Mouse (Mus musculus) WW6 (cell line): Measurements from ENCODE around the gene Gm37240.

Source experiments
- DNase-seq: peaks from one replicate; pipeline ENCODE4 v3.0.0-alpha.2; 2013; ENCODE audit warnings: low read depth, low spot score

Gm37240 gene

DNA sequence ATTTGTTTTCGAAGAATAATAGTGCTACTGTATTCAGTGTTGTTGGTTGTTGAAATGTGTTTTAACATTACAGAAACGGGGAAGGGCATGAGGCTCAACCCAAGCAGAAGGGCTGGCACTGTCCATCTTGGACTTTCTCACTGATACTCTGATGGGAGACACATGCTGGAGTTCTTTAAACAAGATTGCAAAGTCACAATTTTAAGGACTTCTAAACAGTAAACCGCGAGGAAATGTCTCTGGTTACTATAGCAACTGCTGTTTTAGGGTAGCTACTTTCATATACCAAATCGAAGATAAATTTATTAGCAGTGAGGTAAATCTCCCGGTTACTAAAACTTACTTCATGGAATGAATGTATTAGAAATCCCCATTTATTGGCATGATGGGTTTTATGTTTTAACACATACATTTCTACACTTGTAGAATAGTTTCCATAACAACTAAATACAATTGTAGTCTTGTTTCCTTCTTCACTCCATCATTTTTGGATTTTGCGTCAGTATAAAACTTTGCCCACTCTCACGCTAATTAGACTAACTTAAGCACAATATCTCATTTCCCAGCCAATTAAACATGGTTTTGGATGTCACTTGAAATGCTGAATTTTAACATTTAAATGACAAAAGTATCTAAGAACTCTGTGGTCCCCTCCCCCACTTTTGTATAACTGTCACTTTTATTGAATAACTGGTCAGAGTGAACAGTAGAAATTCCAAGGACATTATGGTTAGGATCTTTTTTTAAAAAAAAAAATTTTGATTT lies 932.1 kb downstream of the Gm37240 start:
- no peak for DNase-seq

DNA sequence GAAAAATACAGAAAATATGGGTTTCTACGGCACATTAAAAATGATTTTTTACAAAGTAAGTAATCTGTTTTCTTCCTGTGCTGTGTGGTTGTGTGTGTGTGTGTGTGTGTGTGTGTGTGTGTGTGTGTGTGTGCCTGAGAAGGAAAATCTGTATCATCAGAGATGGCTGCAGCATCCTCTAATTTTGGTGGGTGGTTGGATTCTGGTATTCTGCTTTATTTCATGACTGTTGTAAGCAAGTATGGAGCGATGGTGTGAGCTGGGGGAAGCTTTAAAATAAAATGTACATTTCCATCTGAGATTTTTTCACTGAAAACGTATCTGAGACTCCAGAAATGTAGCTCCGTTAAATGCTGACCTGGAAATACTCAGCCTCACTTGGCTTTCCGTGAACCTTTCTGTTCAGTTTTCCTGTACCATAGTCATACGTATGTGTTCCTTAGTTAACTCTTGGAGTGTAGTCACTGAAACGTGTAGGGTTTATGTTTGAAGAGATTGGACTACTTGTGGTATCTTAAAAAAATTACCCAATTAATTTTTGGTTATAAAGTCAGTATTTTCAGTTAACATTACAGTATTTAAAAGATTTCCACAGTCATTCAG lies 934.6 kb downstream of the Gm37240 start:
- DNase-seq: no peak

DNA sequence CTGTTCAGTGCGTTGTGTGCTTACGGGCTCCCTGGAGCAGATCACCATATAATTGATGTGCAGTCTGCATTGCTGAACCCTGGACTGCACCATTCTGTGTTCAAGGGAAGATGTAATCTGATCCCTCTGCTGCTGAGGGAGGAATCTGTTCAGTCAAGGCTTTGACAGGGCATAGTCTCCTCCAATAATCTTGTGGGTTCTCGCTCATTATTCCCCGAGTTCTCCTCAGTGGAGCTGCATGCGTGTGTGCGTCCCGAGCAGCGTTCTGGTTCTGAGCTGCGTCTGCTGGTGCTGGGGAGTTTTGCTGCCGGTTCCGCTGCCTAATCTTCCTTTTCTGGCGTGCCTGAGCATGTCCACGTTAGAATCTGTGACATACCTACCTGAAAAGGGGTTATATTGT lies 935.2 kb downstream of the Gm37240 start:
- peak; percentile 36 for DNase-seq

DNA sequence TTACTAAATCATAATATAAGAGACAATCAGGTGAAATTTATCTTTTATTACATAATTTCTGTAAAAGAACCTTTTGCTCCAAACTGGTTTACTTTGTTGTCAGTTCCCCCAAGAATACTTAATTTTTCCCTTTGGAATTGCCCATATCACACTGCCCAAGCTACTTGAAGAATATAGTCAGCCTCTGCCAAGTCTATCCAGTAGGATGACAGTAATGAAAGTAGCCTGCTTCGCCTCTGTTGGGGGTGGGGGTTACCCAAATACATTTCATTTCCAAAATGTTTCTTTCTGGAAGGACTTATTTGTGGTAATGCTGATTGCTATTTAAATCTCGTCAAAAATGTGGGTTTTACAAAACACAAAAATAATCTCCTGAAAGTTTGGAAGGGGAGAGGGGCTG lies 935.6 kb downstream of the Gm37240 start:
- DNase-seq: no peak

DNA sequence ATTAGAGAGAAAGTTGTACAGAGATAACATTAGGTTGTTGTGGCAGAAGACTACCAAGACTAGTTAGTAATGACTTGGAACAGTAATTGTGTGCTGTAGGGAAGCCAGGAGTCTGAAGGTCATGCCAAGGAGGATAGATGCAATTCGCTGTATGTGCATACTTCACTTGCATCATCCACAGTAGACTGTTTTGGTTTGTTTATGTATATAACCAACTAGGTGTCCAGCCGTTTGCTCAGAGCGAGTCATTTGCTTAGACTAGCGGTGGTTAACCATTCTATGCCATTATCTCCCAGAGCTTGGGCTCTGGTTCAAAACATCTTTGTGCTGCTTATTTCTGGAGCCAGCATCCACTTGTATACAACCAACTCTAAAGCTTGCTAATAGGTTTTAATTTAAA lies 937.9 kb downstream of the Gm37240 start:
- no peak for DNase-seq

DNA sequence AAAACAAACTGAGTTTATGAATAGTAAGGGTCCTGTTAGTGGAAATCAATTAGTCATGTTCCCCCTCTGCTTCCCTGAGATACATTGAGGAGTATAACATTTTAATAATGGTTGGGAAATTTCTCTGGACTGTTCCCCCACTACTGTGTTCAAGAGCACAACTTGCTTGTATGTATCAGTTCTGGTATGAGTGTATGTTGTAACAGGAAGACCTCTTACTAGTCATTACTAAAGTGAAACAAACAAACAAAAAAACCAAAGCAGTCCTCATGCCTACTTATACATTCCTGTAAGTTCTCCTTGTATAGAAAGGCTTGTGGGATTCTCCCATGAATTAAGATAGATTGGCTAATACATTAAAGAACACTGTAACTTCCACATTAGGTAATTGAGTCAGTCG lies 940.9 kb downstream of the Gm37240 start:
- DNase-seq: no peak

DNA sequence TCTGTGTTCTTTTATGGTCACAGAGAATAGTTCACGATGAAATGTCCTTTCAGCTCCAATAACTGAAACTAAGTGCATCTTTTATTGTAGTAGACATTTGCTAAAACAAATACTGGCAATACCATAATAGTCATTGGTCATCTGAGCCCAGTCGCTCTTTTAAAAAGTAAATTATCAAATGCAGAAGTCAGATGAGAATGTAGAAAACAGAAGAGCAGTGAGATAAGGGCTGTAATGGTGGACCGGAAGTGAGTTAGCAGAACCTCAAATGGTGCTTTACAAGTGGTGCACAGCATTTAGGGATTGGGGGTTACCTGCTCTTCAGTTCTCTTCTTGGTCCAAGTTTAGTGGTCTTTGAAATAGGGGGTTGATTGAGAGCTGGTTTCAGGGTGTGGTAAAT lies 942.4 kb downstream of the Gm37240 start:
- DNase-seq: no peak

DNA sequence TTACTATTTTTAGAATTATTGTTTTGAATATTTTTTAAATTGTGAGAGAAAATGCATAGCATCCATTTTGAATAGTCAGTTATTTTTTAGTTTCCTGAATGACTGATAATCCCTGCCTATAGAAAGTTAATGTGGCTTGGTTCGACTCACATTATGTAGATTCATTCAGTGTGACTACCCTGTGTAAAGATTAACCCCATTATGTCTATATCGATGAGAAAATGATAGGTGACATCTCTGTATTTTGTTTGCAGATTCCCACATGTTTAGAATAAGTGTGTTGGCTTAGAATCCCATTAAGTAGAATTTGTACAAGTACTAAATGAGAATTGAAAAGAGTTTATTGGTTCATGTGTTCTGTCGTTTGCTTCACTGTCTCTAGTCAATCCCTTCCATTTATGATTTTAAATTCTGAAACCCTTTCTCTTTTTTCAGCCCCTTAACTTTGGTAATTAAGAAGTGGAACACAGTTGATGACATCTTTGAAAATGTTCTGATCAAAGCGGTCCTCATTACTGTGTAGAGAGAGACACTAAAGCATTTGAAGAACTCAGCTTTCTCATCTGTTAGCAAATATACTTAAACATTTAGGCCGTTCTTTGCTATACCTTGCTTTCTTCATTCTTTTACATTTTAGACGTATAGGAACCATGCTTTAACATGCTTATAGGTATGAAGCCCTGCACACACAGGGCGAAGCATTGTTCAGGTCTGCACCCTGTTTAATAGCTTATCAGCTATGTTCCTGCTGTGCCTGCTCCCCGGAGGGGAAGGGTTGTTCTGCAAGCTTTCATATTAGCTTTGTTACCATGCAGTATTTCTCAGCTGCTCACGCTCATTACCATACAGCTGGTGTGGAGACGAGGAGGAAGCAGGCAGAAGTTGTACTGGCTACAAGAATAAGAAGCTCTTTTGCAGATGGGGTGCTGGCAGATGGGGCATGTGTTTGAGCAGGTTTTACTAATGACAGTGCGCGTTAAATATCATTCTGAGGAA lies 949.7 kb downstream of the Gm37240 start:
- no peak for DNase-seq

DNA sequence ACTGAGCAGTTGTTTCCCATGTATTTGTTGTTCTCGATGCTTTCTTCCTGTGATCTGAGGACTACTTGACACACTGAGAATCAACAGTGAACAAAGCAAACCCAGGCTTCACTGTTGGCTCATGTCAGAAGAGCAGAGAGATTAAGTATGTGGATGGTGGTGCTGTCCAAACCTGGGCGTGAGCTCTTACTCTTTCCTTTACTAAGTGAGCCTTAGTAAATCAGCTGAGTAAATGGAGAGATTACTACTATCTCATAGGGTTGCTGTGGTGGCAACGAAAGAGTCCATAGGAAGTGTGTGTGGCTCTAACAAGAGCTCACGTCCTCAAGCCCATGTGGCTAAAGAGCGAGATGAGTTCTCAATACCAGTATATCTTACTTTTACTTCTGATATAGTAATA lies 950.4 kb downstream of the Gm37240 start:
- no peak for DNase-seq

DNA sequence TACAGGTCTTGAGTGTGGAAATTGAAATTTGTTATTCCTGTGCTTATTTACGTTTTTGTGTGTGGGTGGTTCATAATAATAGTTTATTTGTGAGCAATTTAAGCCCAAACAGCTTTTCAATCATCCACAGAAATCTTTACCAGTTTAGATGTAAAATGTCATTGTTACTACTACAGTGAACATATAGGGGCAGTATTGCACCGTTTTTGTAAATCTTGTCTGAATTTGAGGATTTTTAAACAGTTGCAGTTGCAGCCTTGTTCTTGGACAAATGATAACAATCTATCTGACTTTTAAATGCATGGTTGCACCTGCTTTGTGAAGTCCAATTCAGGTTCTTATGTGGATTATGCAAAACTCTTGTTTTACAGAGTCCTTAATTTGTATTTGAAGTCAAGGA lies 951.1 kb downstream of the Gm37240 start:
- DNase-seq: no peak

DNA sequence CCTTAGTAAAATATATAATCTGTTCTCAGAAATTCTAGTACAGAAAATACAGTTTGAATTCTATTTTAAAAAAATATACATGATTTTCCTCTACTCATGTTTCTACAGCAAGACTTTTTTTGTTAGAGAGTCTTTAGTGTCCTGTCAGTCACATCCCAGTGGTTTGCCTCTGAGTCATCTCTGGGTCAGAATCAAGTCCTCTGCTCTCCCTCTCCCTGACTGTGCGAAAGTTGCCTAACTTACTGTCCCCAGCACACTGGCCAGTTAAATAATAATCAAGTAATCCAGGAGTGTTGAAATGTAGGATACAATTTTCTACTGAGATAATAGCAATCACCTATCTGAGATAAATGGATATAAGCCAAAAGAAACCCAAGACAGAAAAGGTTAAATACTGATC lies 951.6 kb downstream of the Gm37240 start:
- DNase-seq: no peak

DNA sequence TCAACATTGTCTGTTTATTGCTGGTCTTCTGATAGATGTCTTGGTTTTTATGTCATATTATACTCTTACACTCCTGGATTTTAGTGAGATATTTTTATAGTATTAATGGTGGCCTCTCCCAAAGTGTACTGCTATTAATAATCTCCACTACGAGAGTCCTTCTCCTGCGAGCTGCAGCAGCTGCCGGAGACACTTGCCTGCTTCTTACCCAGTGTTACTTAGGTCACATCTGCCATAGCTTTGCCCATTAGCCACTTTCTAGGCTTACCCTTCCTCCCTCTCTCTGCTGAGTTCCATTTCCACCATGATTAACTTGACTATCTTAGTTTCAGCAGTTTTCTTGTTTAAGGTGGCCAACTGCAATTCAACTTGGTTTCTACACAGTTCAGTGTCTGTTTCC lies 956.6 kb downstream of the Gm37240 start:
- no peak for DNase-seq

DNA sequence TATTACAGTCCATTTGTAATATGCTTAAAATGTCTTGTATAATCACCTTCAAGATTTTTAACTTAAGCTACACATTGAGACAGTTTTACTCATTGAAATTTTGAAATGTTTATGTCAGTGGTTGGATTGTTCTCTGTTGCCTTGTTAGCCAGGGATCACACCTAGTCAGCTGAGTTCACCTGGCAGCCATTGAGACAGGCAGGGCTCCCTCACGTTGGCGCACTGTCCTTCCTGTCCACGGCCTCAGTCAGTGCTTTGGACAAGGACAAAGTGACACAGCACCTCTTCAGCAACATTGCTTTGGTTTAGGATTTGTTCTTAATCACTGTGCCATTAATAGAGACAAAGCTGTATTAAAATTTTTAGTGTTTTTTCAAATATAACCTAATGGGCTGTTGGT lies 958.1 kb downstream of the Gm37240 start:
- DNase-seq: no peak

DNA sequence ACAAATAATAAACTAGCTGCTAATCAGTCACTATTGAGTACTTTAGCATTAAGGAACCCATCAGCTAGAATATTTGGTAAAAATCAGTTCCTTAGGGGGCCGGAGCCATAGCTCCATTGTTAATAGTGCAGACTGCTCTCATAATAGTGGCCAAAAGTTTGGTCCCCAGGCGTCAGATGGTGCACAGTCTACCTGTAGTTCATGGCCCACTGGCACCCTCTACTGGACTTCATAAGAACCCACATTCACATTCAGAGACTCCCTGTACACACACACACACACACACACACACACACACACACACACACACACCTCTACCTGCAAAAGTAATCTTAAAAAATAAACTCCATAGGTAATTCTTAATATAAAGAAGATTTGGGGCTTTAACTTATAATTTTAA lies 959.4 kb downstream of the Gm37240 start:
- DNase-seq: peak; percentile 16

DNA sequence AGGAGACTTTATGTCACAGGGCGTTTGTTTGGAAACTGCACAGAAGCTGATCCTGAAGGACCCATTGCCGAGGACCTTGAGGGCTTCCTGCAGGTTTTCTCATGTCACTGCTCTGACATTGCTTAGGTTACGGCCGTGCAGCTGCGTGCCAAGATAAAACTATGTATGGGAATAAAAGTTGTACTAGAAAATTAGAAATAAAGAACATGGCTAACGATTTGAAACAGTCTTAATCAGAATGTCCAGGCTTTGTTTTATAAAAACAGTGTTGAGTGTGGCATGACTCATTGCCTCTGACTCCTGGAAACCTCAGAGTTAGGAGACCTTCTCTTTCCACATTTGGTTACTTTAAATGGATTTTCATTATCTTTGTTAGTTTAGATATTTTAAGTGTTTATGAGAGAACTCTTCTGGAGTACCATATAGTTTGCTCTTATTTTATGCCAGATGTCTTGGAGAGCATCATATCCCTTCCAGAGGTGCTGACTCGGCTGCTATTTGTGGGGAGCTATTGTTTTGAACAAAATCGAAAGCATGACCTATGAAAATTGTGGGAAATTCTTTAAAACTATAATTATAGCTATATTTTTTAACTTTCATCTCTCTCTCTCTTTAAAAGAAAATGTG lies 960.0 kb downstream of the Gm37240 start:
- DNase-seq: no peak

DNA sequence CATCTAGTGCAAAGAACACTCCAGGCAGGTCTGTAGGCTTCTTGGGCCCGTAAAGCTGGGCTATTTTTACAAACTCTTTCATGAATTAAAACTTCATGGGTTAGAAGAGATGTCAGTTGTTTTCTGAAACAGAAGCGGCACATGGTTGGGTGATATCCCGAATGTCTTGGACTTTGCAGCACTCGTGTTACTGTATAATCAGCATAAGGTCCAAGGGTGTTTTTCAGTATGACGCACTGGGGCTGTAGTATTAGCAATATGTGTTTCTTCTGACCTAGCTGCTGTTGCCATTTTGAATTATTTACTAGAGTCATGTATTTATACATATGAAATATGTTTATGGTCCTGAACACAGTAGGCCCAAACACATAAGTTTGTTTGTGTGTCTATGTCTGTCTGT lies 961.2 kb downstream of the Gm37240 start:
- no peak for DNase-seq

DNA sequence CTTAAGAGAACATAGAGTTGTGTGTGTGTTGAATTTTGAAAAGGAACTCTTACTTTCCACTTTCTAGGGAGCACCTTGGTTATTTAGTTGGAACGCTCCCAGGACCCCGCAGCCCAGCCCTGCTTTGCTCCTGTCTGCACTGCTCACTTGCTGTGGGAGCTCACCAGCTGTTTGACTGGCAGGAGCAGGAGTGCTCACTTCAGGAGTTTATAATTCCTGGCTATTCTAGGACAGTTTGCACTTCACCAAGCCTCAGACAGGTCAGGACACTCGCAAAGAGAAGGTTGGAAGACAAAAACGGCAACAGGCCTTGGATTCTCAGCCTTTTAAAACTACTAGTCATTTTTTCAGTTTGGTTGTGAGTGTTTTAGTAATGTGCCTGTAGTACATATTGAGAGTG lies 962.1 kb downstream of the Gm37240 start:
- no peak for DNase-seq

DNA sequence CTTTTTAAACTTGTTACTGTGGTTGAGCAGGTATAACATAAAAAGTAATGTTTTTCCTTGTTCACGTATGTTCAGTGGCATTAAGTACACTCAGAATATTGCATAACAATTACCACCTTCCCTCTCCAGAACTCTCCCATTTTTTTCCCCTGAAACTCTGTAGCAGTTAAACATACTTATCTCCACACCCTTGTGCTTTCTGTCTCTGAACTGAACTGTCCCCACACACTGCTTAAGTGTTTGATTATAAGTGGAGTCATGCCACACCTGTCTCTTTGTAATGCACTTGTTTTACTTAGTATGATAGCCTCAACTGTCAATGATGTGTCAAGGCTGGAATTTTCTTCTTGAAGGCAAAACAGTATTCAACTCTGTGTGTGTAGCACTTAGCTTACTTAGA lies 963.6 kb downstream of the Gm37240 start:
- DNase-seq: no peak

DNA sequence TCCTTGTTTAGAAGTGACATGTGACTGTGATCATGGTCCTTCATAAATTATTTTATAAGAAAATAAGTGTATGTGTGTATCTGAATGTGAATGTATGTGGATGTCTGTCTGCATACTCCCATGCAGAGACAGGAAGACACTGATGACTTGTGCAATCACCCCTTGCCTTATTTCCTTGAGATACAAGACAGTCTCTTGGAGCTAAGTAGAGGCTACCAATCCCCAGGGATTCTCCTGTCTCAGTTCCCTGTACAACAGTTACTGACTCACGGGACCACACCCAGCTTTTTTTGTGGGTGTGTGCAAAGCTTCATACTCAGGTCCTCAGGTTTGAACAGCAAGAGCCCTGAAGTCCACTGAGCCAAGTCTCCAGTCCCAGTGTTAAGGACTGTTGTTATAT lies 964.1 kb downstream of the Gm37240 start:
- DNase-seq: no peak

DNA sequence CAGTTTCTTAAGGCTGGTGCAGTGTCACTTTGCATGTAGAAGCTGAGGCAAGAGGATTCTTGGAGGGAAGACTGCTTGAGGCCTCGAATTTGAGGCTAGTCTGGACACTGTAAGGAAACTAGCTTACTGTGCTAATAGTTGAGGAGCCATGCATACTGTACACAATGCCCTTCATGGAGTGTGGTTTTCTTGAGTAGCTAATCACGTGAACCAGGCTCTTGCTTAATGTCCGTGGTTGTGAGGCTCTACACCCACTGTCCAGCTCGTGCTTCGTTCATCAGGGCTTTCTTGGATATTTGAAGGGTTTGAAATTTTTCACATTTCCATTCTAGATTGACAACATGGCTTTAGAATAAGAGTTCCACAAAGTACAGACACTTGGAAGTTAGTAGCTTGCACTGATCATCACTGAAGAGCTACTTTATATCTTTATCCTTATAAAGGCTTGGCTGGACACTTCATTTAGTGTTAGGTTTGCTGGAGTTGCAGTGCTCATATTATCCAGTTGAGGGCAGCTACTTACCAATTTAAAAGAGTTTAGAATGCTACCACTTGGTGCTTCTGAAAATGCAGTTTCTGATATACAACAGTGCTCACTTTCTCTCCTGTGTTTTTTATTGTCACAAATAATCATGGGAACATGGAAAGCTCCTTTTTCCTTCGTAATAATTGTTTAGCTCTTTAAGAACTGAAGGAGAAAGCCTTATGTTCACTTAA lies 965.5 kb downstream of the Gm37240 start:
- DNase-seq: no peak
